In the genomic region with DNA sequence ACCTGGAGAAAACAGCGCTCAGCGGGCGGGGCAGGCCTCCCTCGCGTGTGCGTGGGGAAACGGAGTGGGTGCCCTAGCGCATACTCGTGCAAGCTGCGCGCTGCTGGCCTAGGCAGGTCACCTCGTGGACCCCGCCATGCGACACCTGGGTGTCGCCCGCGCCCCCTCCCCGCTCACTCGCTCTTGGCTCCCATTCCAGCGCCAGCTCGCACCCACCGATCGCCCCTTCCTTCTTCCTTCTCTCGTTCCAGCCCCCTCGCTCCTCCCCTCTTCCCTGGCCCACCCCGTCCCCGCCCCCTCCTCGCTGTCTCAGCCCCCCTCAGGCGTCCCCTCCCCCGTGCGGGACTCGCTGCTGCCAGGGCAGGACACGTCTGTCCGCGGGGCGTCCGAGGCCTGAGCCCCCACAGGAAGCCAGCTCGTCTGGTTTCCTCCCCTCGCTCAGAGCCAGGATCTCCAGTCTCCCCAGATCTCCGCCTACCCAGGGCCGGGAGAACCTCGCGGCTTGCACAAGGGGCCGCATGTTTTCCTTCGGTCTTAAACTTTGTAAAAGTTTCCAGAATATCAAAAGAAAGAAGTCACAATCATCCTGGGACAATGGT, we compare ENCODE assay signal across 7 mouse cellular contexts. TPM values are rescaled to one million over a fixed set of nuclear protein-coding genes. Genes with fewer than 3 reads are reported as not detected.
DNase-seq lines count a peak whose midpoint lies in the region; ATAC-seq and TF ChIP-seq lines count a peak whose summit lies in the region.

No protein-coding gene starts in this region.

- ATAC-seq in granulocyte monocyte progenitor cell, adult 5-6 weeks (replicated peaks; ENCODE audit: poor library complexity, severe bottlenecking) = peak; percentile 53
- peak; percentile 80 for ATAC-seq in lung, postnatal 0 days

- TF ChIP-seq EP300 in lung, postnatal 0 days (IDR thresholded peaks at IDR 0.05) = no peak

- H3K4me1 ChIP-seq in lung, postnatal 0 days (ENCODE audit: insufficient read depth, low read depth, low read length) = peaks cover 12% of the 10 kb centered on the region; the same call in 1 of the 2 replicates

- no peak for TF ChIP-seq CTCF in lung, postnatal 0 days (IDR thresholded peaks at IDR 0.05)

- H3K27ac ChIP-seq in lung, postnatal 0 days (ENCODE audit: low read length) = peak overlapping the region; percentile 81

- peak overlapping the region; percentile 66 for H3K4me3 ChIP-seq in lung, postnatal 0 days (ENCODE audit: low read depth, low read length)

- WGBS in lung, postnatal 0 days = 1% methylated on average over 31 of the region's 45 CpGs

- no peaks in the 10 kb centered on the region for H3K36me3 ChIP-seq in lung, postnatal 0 days (ENCODE audit: insufficient read depth, low read length)

- no peaks in the 10 kb centered on the region for H3K27me3 ChIP-seq in lung, postnatal 0 days (replicated peaks; ENCODE audit: insufficient read depth, low read length)

- H3K9me3 ChIP-seq in lung, postnatal 0 days (ENCODE audit: low read length) = no peaks in the 10 kb centered on the region

- H3K9ac ChIP-seq in lung, postnatal 0 days (replicated peaks; ENCODE audit: low read depth) = peak overlapping the region; percentile 41

- DNase-seq in Muller cell, postnatal 12 days (ENCODE audit: inconsistent ontology term) = peak; percentile 56
- DNase-seq in adrenal gland, postnatal 36 days = peak; percentile 44 to 70
- DNase-seq in kidney, adult 9 months = peak; percentile 19
- DNase-seq in lung, postnatal 0 days (ENCODE audit: low spot score) = peak; percentile 86
- DNase-seq in retina, postnatal 1 day = peak; percentile 63
- no peak for DNase-seq in layer of hippocampus, adult 8-10 months (ENCODE audit: low spot score in 2 of 2)

- peak overlapping the region; percentile 93 for H3K4me2 ChIP-seq in lung, postnatal 0 days (replicated peaks; ENCODE audit: low read depth, low read length)

RNA-seq across cellular contexts. Expression of gene Mdfi, which starts 1.4 kb away (rescaled TPM):
- 1 to 10 TPM; 1.4 to 2.4 TPM for total RNA-seq in adrenal gland, postnatal 36 days (2021)
- total RNA-seq in granulocyte monocyte progenitor cell, adult 5-6 weeks (2014; fragmentation: Nextera tagmentation) = 3.7 and 5.5 TPM in 2 replicates
- total RNA-seq in granulocyte monocyte progenitor cell, adult 5-6 weeks (2017) = 2.7 and 4.9 TPM in 2 replicates
- polyA plus RNA-seq in lung, postnatal 0 days (2015; fragmentation: Nextera tagmentation; extraction: Ambion mirVana) = 8.3 and 9.3 TPM in 2 replicates
- total RNA-seq in layer of hippocampus, adult 8-10 months (2022) = 1 to 10 TPM in 2 of 4 experiments, under 1 TPM in 2; 0.37 to 2.1 (median 0.91) TPM

Comparison
In these comparisons a context has a peak if more than half of its experiments do, and no peak if none do; other contexts are left out.
1. DNase-seq: peak in Muller cell, postnatal 12 days (single experiment), adrenal gland, postnatal 36 days (2 of 2), kidney, adult 9 months (single experiment), lung, postnatal 0 days (single experiment) and retina, postnatal 1 day (single experiment); none in layer of hippocampus, adult 8-10 months (0 of 2).